Mouse (Mus musculus) cortical plate, adult 2 months (tissue): ENCODE results near the gene Dysf.

ENCODE experiments used
- CTCF ChIP-seq: fragments of 200-500 bp; IDR thresholded peaks from 2 replicates; pipeline ENCODE4 v1.5.1; 2011; ENCODE audit warnings: mild to moderate bottlenecking, control low read depth, low read length; ENCODE audit not compliant: insufficient read depth; ENCODE audit errors: extremely low read depth
- POLR2A ChIP-seq: fragments of 200-500 bp; IDR thresholded peaks from 2 replicates; pipeline ENCODE4 v1.6.1; 2011; ENCODE audit warnings: mild to moderate bottlenecking, low read length, control low read depth; ENCODE audit not compliant: insufficient read depth; ENCODE audit errors: extremely low read depth

GRCm38 (mm10) chr6:84133996-84134721, 125.8 kb downstream of the Dysf start:
- TF ChIP-seq POLR2A (no peak), CTCF (no peak)
